Mouse (Mus musculus): Measurements from ENCODE around the gene Nav3.

- no peak for TF ChIP-seq CTCF (IDR thresholded peaks at IDR 0.05; ENCODE audit: borderline replicate concordance, extremely low read depth, insufficient read depth, insufficient read length)
- TF ChIP-seq POLR2A (IDR thresholded peaks at IDR 0.05; ENCODE audit: borderline replicate concordance, extremely low read depth, insufficient read depth, insufficient read length, poor library complexity, severe bottlenecking): no peak
These were observed 550.2 kb downstream of the Nav3 start for GRCm38 (mm10) chr10:109905649-109906412.
